8 mouse cellular contexts compared by ENCODE assay signal in genomic region chr7:70358848-70359591, GRCm38 (mm10). TPM values are rescaled to one million over a fixed set of nuclear protein-coding genes. Genes with fewer than 3 reads are reported as not detected.
DNase-seq lines count a peak whose midpoint lies in the region; ATAC-seq and TF ChIP-seq lines count a peak whose summit lies in the region.

No protein-coding gene starts in this region.

- H3K4me3 ChIP-seq in lung, postnatal 0 days (ENCODE audit: low read depth, low read length), result peak overlapping the region; percentile 88
- H3K4me3 ChIP-seq in midbrain, embryonic 12.5 days, result peak overlapping the region; percentile 85

- peak overlapping the region; percentile 98 for H3K9ac ChIP-seq in lung, postnatal 0 days (replicated peaks; ENCODE audit: low read depth)
- peak overlapping the region; percentile 99 for H3K9ac ChIP-seq in midbrain, embryonic 12.5 days (replicated peaks)

- WGBS in lung, postnatal 0 days, result under 1% methylated on average over 33 of the region's 33 CpGs
- WGBS in midbrain, embryonic 12.5 days, result 1% methylated on average over 33 of the region's 33 CpGs

- H3K36me3 ChIP-seq in lung, postnatal 0 days (ENCODE audit: insufficient read depth, low read length), result 0 out of 2 replicates have a peak, but pooled peaks cover 5% of the 10 kb centered on the region
- H3K36me3 ChIP-seq in midbrain, embryonic 12.5 days, result peaks cover 11% of the 10 kb centered on the region; the same call in 1 of the 2 replicates

- TF ChIP-seq EP300 in lung, postnatal 0 days (IDR thresholded peaks at IDR 0.05), result no peak

- no peaks in the 10 kb centered on the region for H3K27me3 ChIP-seq in lung, postnatal 0 days (replicated peaks; ENCODE audit: insufficient read depth, low read length)
- H3K27me3 ChIP-seq in midbrain, embryonic 12.5 days, result peaks cover 58% of the 10 kb centered on the region

- ATAC-seq in lung, postnatal 0 days, result 0 out of 2 replicates have a peak, but pooled peaks have one; percentile 2
- peak; percentile 50 for ATAC-seq in common myeloid progenitor, adult 5-6 weeks (replicated peaks; ENCODE audit: low read depth, poor library complexity, severe bottlenecking)
- ATAC-seq in midbrain, embryonic 12.5 days (ENCODE audit: low FRiP score, low read depth), result no peak

- H3K4me2 ChIP-seq in lung, postnatal 0 days (replicated peaks; ENCODE audit: low read depth, low read length), result peak overlapping the region; percentile 89
- H3K4me2 ChIP-seq in midbrain, embryonic 12.5 days (replicated peaks), result peak overlapping the region; percentile 66

- TF ChIP-seq CTCF in lung, postnatal 0 days (IDR thresholded peaks at IDR 0.05), result no peak

- H3K9me3 ChIP-seq in lung, postnatal 0 days (ENCODE audit: low read length), result no peaks in the 10 kb centered on the region
- no peaks in the 10 kb centered on the region for H3K9me3 ChIP-seq in midbrain, embryonic 12.5 days

- no peaks in the 10 kb centered on the region for H3K4me1 ChIP-seq in lung, postnatal 0 days (ENCODE audit: insufficient read depth, low read depth, low read length)
- peaks cover 5% of the 10 kb centered on the region; the same call in 1 of the 2 replicates for H3K4me1 ChIP-seq in midbrain, embryonic 12.5 days

- DNase-seq in lung, postnatal 0 days (ENCODE audit: low spot score), result peak; percentile 70
- no peak for DNase-seq in lung, postnatal 10 days
- DNase-seq in gastrocnemius, postnatal 4 days (ENCODE audit: low spot score in 2 of 2), result peak; percentile 29 to 67
- DNase-seq in kidney, adult 8-10 months, result peak; percentile 67 to 78
- no peak for DNase-seq in layer of hippocampus, adult 9-10 months (ENCODE audit: low spot score)
- no peak for DNase-seq in spleen, postnatal 10 days (ENCODE audit: low spot score in 2 of 2)

- peak overlapping the region; percentile 97 for H3K27ac ChIP-seq in lung, postnatal 0 days (ENCODE audit: low read length)
- peak overlapping the region; percentile 99 for H3K27ac ChIP-seq in midbrain, embryonic 12.5 days (replicated peaks)

RNA-seq across cellular contexts. Expression of gene Nr2f2, which starts 7.5 kb away (rescaled TPM):
- 72.7 and 89.1 TPM in 2 replicates for polyA plus RNA-seq in lung, postnatal 0 days (2015; fragmentation: Nextera tagmentation; extraction: Ambion mirVana)
- not detected in 2 replicates for total RNA-seq in common myeloid progenitor, adult 5-6 weeks (2017)
- total RNA-seq in gastrocnemius, postnatal 4 days (2021), result 10 to 100 TPM; 42.6 to 52.1 TPM
- 105 and 143 TPM in 2 replicates for polyA plus RNA-seq in midbrain, embryonic 12.5 days (2016; fragmentation: Nextera tagmentation; extraction: Ambion mirVana)

Comparison
In these comparisons a context has a peak if more than half of its experiments do, and no peak if none do; other contexts are left out.
1. DNase-seq: peak in lung, postnatal 0 days (single experiment), gastrocnemius, postnatal 4 days (2 of 2) and kidney, adult 8-10 months (2 of 2); none in lung, postnatal 10 days (single experiment), layer of hippocampus, adult 9-10 months (single experiment) and spleen, postnatal 10 days (0 of 2).
2. RNA of gene Nr2f2, which starts 7.5 kb away (total RNA-seq): 42.6 to 52.1 TPM in gastrocnemius, postnatal 4 days; not detected in common myeloid progenitor, adult 5-6 weeks; every median in the first group is over 10 times any median in the second.